Mouse (Mus musculus) heart, embryonic 16.5 days (tissue): ENCODE measurements around the gene Rps27. TPM values are rescaled to one million over a fixed set of nuclear protein-coding genes. Genes with fewer than 3 reads are reported as not detected.
"Not testable (repeated sequence)": the region's sequence is repeated elsewhere in the genome, so short reads cannot be mapped to it uniquely, and the experiment has no call there.

Experiments
- ATAC-seq: fragments of 200-750 bp; cut with Nextera tagmentation; replicated peaks from 2 replicates; pipeline ENCODE4 v1.8.0; 2017; ENCODE audit warnings: moderate number of reproducible peaks; ENCODE audit not compliant: insufficient read depth, low FRiP score; ENCODE audit errors: extremely low read depth
- H3K27ac ChIP-seq: fragments of 300-500 bp; sonication (generic); 2 replicates; pipeline ENCODE4 v1.5.1; 2014; ENCODE audit warnings: mild to moderate bottlenecking, low read length, control low read depth, moderate library complexity
- H3K27me3 ChIP-seq: fragments of 300-500 bp; sonication (generic); 2 replicates; pipeline ENCODE4 v1.6.1; 2014; ENCODE audit warnings: low read length, mixed read lengths; ENCODE audit not compliant: control insufficient read depth, insufficient read depth
- H3K36me3 ChIP-seq: fragments of 300-500 bp; sonication (generic); 2 replicates; pipeline ENCODE4 v1.6.1; 2014; ENCODE audit not compliant: control insufficient read depth, insufficient read depth
- H3K4me1 ChIP-seq: fragments of 300-500 bp; sonication (generic); 2 replicates; pipeline ENCODE4 v1.6.1; 2014; ENCODE audit warnings: low read length, mixed read lengths; ENCODE audit not compliant: control insufficient read depth, insufficient read depth
- H3K4me2 ChIP-seq: fragments of 300-500 bp; sonication (generic); 2 replicates; pipeline ENCODE4 v1.6.1; 2014; ENCODE audit warnings: low read depth, mild to moderate bottlenecking, control low read depth, low read length
- H3K4me3 ChIP-seq: fragments of 300-500 bp; sonication (generic); 2 replicates; pipeline ENCODE4 v1.5.1; 2014; ENCODE audit warnings: mild to moderate bottlenecking, control low read depth, low read length
- H3K9ac ChIP-seq: fragments of 300-500 bp; sonication (generic); 2 replicates; pipeline ENCODE4 v1.6.1; 2014; ENCODE audit warnings: low read length, control low read depth
- H3K9me3 ChIP-seq: fragments of 300-500 bp; sonication (generic); replicated peaks from 2 replicates; pipeline ENCODE4 v1.6.1; 2016; ENCODE audit warnings: low read length; ENCODE audit not compliant: control insufficient read depth
- WGBS: fragments of 180-500 bp; shearing (Covaris S2); extraction: QIAGEN DNeasy Blood & Tissue Kit; methylation state at CpG from one replicate; pipeline ENCODE4 v1.1.7; 2014; 5-methylcytosine and 5-hydroxymethylcytosine counted together
- polyA plus RNA-seq: library from polyadenylated mRNA; unstranded; fragments of >200 nt; fragmentation: Nextera tagmentation; extraction: Ambion mirVana; gene quantifications from 2 replicates; pipeline ENCODE4 v1.2.1, GENCODE M21; 2015

The Rps27 gene
- 468 and 790 TPM in 2 replicates for polyA plus RNA-seq

- Histone ChIP-seq H3K4me3 (peak within 1 kb of the TSS; percentile 79), H3K9me3 (no peaks in the 10 kb centered on the region), H3K27ac (peak within 1 kb of the TSS; percentile 86), H3K36me3 (peaks cover 22% of the 10 kb centered on the region), H3K27me3 (no peaks in the 10 kb centered on the region), H3K9ac (peak within 1 kb of the TSS; percentile 87), H3K4me2 (peak within 1 kb of the TSS; percentile 76), H3K4me1 (peaks cover 27% of the 10 kb centered on the region)
- under 1% methylated on average over 42 of the region's 42 CpGs for WGBS
- ATAC-seq = peak; percentile 95
These were observed at the start of gene Rps27, which contains the start of gene Rab13 for GRCm38 (mm10) chr3:90213377-90213866. Gene Rps27 (minus strand): TSS chr3:90213651. Gene Rab13 (plus strand): TSS chr3:90213695.

GRCm38 (mm10) chr3:90258521-90258920, 45.1 kb upstream of the Rps27 start:
- Histone ChIP-seq H3K4me3 (no peak overlapping the region), H3K36me3 (peaks cover 38% of the 10 kb centered on the region), H3K27me3 (no peaks in the 10 kb centered on the region)

GRCm38 (mm10) chr3:90256731-90257530, 43.5 kb upstream of the Rps27 start:
- Histone ChIP-seq H3K4me3 (no peak overlapping the region), H3K36me3 (peaks cover 29% of the 10 kb centered on the region), H3K4me2 (no peak overlapping the region), H3K9ac (no peak overlapping the region), H3K9me3 (no peaks in the 10 kb centered on the region), H3K27ac (no peak overlapping the region), H3K27me3 (no peaks in the 10 kb centered on the region), H3K4me1 (peaks cover 8% of the 10 kb centered on the region)
- WGBS = 87% methylated on average over 19 of the region's 19 CpGs
- no peak for ATAC-seq

More at GRCm38 (mm10) chr3:90258521-90258920, 45.1 kb upstream of the Rps27 start:
- Histone ChIP-seq H3K9ac (no peak overlapping the region), H3K4me2 (no peak overlapping the region), H3K27ac (no peak overlapping the region), H3K9me3 (no peaks in the 10 kb centered on the region), H3K4me1 (peaks cover 8% of the 10 kb centered on the region)
- ATAC-seq = no peak
- WGBS = 91% methylated on average over 4 of the region's 4 CpGs

- Histone ChIP-seq H3K27me3 (no peaks in the 10 kb centered on the region), H3K9ac (no peak overlapping the region), H3K4me2 (no peak overlapping the region), H3K4me1 (peaks cover 8% of the 10 kb centered on the region), H3K27ac (no peak overlapping the region), H3K36me3 (peaks cover 25% of the 10 kb centered on the region), H3K9me3 (no peaks in the 10 kb centered on the region), H3K4me3 (no peak overlapping the region)
- ATAC-seq = no peak
- WGBS = 89% methylated on average over 14 of the region's 14 CpGs
These were observed 42.4 kb upstream of the Rps27 start for GRCm38 (mm10) chr3:90255784-90256353.

GRCm38 (mm10) chr3:90255194-90255565, 41.7 kb upstream of the Rps27 start:
- Histone ChIP-seq H3K36me3 (peaks cover 21% of the 10 kb centered on the region), H3K9ac (peak overlapping the region; percentile 90), H3K9me3 (no peaks in the 10 kb centered on the region), H3K4me1 (peaks cover 8% of the 10 kb centered on the region), H3K27me3 (no peaks in the 10 kb centered on the region), H3K27ac (no peak overlapping the region), H3K4me2 (peak overlapping the region; percentile 76), H3K4me3 (peak overlapping the region; percentile 89)
- no peak for ATAC-seq
- 16% methylated on average over 2 of the region's 2 CpGs for WGBS

DNA sequence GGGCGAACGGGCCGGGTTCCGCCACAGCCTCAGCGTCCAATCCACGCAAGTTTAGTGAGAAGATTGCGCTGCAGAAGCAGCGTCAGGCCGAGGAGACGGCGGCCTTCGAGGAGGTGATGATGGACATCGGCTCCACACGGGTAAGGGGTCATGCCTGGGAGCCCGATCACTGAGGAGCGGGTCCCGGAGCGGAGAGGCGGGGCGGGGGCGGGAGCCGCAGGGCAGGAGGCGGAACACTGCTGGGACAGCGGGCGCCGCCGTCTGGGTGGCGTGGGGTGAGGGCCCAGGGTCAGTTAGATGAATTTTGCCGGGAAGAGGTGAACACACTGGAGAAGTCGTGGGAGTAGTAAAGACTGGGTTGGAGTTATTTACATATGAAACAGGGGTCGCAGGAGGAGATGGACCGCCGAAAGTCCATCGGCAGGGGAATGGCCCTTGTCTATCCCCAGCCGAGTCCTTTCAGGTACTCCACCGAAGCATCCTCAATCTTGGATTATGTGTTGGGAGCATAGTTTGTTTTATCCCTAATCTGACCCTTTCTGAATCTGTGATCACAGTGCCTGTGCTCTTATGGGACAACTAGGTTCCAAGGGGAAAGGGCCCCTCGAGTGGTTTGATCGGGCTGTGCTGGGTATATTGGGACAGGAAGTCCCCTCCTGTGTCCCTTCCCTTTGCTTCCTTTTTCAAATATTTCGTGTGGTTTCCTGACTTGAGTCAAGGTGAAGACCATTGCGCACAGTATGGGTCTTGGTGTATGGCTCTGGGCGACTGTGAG, 41.2 kb upstream of the Rps27 start:
- WGBS = 1% methylated on average over 41 of the region's 41 CpGs
- peaks cover 16% of the 10 kb centered on the region for H3K36me3 ChIP-seq
- peak; percentile 72 for ATAC-seq

DNA sequence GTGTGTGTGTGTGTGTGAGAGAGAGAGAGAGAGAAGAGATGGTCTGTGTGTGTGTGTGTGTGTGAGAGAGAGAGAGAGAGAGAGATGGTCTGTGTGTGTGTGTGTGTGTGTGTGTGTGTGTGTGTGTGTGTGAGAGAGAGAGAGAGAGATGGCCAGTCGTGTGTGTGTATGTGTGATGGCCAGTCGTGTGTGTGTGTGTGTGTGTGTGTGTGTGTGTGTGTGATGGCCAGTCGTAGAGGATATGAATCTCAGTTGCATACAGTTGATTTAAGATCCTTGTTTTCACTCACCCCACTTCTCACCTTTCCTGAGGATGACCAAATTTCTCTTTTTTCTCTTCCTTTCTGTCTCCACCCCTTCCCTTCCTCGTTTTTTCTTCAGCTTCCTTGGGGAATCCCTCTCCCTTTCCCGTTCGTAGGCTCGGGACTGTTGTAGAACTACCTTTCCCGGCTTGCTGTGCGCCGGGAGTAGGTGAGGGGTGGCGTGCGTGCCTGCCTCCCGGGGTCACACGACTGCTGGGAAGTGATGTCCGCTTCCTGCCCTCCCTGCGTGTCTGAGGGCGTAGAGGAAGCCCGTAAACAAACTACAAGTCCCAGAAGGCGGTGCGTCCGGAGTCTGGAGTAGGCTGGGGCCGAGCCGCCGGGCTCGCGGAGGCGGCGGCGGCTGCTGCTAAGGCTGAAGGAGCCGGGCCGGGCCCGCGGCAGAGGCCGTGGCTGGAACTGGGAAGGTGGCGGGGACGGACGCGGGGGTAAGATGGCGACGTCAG, 40.4 kb upstream of the Rps27 start, which contains the start of gene Crtc2:
Gene Crtc2, plus strand, starts transcription at position 511 of the 766 bp plus-strand sequence.
- Histone ChIP-seq H3K9ac (peak within 1 kb of the TSS; percentile 90), H3K27me3 (no peaks in the 10 kb centered on the region), H3K4me3 (peak within 1 kb of the TSS; percentile 89), H3K9me3 (no peaks in the 10 kb centered on the region), H3K4me1 (peaks cover 12% of the 10 kb centered on the region), H3K4me2 (peak within 1 kb of the TSS; percentile 76), H3K27ac (peak within 1 kb of the TSS; percentile 88), H3K36me3 (peaks cover 15% of the 10 kb centered on the region)
- 1% methylated on average over 40 of the region's 40 CpGs for WGBS
- ATAC-seq = peak; percentile 97

More for the DNA sequence above, 41.2 kb upstream of the Rps27 start:
- H3K4me2 ChIP-seq = peak overlapping the region; percentile 76
- no peaks in the 10 kb centered on the region for H3K27me3 ChIP-seq
- H3K27ac ChIP-seq = peak overlapping the region; percentile 88
- H3K9ac ChIP-seq = peak overlapping the region; percentile 90
- H3K4me1 ChIP-seq = peaks cover 8% of the 10 kb centered on the region
- peak overlapping the region; percentile 89 for H3K4me3 ChIP-seq
- no peaks in the 10 kb centered on the region for H3K9me3 ChIP-seq

GRCm38 (mm10) chr3:90253174-90253573, 39.7 kb upstream of the Rps27 start:
- not testable (repeated sequence) for H3K27me3 ChIP-seq, H3K4me2 ChIP-seq, H3K27ac ChIP-seq, ATAC-seq, H3K9ac ChIP-seq, H3K4me3 ChIP-seq, H3K9me3 ChIP-seq
- peaks cover 15% of the 10 kb centered on the region for H3K36me3 ChIP-seq
- WGBS = 65% methylated on average over 1 of the region's 1 CpGs
- H3K4me1 ChIP-seq = peaks cover 12% of the 10 kb centered on the region
